Mouse (Mus musculus) thymus, postnatal 0 days (tissue): ENCODE results near the gene Rabl6. TPM values are rescaled to one million over a fixed set of nuclear protein-coding genes. Genes with fewer than 3 reads are reported as not detected.

Experiments used
- DNase-seq: peaks from one replicate; pipeline ENCODE4 v3.0.0-alpha.2; 2015; ENCODE audit warnings: low spot score
- polyA plus RNA-seq: library from polyadenylated mRNA; unstranded; fragments of >200 nt; fragmentation: Nextera tagmentation; extraction: Ambion mirVana; gene quantifications from 2 replicates; pipeline ENCODE4 v1.2.1, GENCODE M21; 2015

The Rabl6 gene
- 30.3 and 39.7 TPM in 2 replicates for polyA plus RNA-seq

DNA sequence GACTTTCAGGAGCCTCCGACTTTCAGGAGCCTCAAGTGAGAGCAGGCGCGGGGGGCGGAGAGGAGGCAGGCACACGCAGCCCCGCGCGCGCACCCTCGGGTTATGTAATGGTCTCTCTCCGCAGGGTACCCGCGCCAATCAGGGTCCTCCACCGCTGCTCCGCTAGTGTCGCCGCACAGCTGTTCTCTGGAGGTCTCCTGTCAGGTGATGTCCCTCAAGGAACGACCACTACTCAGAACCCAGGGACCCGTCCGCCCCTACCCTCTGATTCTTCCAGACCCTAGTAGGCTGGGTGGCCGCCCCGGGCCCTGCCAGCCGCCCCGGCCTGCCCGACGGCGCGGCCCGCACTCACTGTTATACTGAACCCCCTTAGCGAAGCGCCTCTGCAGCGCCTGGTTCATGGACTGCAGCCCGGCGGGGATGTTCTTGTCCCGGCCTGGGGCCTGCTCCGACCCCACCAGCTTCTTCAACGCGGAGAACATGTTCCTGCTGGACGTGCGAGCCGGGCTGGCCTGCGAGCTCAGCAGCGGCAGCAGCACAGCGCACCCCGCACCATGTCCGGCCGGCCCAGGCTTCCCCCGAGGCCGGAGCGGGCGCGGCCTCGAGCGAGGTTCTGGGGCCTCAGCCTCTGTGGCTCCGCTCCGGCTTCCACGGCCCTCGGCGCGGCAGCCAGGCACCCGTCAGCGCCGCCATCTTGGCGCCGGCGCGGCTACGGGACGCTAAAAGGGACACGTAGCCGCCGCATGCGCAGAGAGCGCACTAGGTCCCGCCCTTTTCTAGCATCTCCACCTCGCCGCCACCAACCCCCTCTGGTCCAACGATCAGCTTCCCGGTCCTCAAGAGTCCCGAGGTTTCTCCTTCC is at the start of gene Rabl6:
Rabl6 (minus strand) TSS at position 761 of the 862 bp plus-strand sequence.
- DNase-seq: peak; percentile 89

DNA sequence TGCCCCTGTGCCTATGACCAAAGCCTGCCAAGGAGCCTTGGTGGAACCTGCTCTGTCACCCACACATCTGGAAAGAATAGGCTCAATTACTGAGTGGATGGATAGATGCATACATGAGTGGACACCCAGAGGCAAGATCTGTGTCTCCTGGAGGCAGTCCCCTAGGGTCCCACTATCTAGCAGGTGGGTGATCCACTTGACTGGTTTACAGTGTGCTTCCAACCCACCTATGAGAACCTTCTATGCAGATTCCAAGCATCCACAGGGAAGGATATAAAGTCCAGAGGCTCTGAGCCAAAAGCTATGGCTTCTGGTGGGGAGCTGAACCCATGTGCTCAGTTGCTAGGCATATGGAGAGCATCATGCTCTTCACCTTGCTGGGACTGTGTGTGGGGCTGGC is 49.3 kb upstream of the Rabl6 start, which contains the start of gene Lcn5:
Lcn5 (plus strand) TSS at position 301 of the 400 bp plus-strand sequence.
- no peak for DNase-seq

GRCm38 (mm10) chr2:25657246-25657645 is 48.9 kb upstream of the Rabl6 start:
- DNase-seq: no peak

- no peak for DNase-seq
Measured at GRCm38 (mm10) chr2:25656691-25657090, 48.4 kb upstream of the Rabl6 start.

DNA sequence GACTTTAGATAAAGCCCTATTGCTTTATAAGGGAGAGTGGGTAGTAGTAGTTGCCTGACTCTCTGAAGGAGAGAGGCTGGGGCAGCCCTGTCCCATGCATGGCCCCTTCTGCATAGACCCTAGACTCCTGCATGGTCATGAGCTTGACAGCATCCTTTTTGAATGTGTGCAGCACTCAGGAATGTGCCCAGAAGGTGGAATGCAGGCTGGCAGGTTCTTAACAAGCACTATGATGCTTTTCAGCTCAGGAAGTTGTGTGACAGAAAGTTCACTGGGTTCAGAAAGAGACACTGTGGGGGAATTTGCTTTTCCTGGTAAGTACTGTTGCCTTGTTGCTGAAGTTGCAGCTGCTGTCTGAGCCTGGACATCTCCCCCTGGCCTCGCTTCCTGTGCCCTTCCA is 46.2 kb upstream of the Rabl6 start:
- no peak for DNase-seq

DNA sequence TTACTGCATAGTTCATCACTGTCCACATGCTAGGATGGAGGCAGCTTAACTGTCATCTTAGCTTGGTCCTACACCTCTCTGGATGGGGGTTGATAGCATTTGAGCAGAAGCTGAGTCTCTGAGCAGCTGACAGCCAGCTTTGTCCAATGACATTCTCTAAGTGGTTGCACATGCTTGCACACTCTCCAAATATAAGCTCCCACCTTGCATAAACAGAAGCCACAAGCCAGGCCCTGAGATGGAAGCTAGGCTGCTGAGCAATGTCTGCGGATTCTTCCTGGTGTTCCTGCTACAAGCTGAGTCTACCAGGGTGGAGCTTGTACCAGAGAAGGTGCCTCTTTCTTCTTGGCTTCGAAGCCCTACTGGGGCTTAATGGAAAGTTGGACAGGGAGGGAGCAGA is 44.6 kb upstream of the Rabl6 start, which contains the start of gene Lcn8:
Lcn8 (plus strand) TSS at position 219 of the 400 bp plus-strand sequence.
- DNase-seq: no peak

DNA sequence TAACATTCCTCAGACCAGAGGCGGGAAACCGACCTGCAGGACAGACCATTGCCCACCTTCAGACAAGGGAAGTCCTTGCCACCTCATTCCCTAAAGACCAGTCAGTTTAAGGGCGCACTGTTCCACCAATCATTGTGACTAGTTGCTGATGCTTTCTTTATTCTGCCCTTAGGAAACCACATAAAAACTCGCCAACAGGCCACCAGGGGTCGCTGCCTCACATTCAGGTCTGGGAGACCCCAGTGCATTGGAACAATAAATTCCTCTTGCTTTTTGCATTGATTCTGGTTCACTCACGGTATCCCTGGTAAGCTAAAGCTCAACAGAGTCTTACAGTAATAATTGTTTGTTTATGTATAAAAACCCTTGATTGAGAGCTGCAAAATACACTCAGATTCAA is 31.6 kb upstream of the Rabl6 start:
- DNase-seq: peak; percentile 54

DNA sequence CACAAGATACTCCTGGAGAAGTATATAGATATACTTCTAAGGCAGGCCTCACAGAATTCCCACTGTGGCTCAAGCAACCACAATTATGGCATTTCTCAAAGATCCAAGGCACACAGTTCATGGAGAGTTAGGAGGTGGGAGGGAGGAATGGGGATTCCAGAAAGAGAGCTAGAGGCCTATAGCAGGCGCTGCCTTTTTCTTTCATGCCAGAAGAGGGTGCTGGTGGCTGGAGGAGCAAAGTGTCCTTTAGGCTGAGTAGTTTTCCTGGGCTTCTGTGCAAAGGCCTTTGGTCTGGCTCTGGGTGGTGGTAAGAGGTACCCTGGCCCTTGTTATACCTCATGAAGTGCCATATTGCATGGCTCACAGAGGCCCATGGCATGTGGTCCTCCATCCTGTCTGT is 25.7 kb upstream of the Rabl6 start:
- DNase-seq: no peak

GRCm38 (mm10) chr2:25633616-25634015 is 25.3 kb upstream of the Rabl6 start:
- no peak for DNase-seq

DNA sequence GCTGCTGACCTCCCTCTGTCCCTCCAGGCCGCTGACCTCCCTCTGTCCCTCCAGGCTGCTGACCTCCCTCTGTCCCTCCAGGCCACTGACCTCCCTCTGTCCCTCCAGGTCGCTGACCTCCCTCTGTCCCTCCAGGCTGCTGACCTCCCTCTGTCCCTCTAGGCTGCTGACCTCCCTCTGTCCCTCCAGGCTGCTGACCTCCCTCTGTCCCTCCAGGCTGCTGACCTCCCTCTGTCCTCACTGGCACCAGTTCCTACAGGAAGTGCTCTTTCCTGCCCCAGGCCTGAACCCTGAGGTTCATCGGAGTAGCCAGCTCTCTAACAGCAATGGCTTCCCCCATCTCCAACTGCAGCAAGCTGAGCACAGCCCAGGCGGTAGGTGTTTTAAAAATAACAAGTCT is 20.4 kb upstream of the Rabl6 start:
- DNase-seq: no peak

- DNase-seq: no peak
Measured at GRCm38 (mm10) chr2:25627811-25628210, 19.5 kb upstream of the Rabl6 start, which contains the start of gene Fcna. Gene Fcna (minus strand): TSS chr2:25628030.

GRCm38 (mm10) chr2:25625986-25626385 is 17.7 kb upstream of the Rabl6 start:
- DNase-seq: no peak

- peak; percentile 63 for DNase-seq
Measured at GRCm38 (mm10) chr2:25621229-25622200, 13.2 kb upstream of the Rabl6 start, which contains the start of gene Tmem141. Gene Tmem141 (minus strand): TSS chr2:25622005.

DNA sequence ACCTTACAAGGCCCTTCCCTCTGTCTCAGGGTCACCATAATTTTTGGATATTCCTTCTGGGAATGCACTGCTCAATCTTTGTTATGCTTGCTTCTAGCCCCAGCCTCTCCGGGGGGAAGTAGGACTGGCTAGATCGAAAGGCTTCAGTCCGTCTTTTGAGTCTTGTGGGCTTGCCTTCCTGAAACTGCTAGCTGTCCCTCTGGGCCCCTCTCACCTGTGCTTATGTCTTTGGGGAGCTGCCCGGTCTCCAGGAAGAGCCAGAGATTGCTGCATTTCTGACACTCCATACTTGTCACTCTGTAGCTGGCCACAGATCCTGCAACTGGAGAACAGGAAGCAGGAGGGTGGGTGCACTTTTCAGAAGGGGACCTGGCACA is 12.5 kb upstream of the Rabl6 start:
- no peak for DNase-seq

DNA sequence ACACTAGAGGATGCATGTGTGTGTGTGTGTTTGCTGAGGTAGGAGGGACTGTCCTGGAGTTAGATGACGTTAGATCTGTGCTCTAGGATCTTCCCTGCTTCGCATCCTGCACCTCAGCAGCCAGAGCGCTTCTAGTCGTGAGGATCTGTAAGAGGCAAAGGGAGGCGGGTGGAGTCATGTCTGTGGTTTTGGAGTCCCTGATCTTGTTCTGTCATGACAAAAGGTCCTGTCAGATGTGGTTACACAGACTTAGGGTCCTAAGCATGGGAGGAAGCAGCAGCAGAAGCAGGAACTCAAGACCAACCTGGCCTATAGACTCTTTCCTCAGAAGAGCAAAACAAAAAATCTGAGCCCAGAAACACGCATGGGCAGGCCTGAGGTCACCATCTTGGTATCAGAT is 12.1 kb upstream of the Rabl6 start:
- peak; percentile 68 for DNase-seq

- DNase-seq: no peak
Measured at GRCm38 (mm10) chr2:25617578-25617977, 9.3 kb upstream of the Rabl6 start, which contains the start of gene Ccdc183. Gene Ccdc183 (minus strand): TSS chr2:25617678.

DNA sequence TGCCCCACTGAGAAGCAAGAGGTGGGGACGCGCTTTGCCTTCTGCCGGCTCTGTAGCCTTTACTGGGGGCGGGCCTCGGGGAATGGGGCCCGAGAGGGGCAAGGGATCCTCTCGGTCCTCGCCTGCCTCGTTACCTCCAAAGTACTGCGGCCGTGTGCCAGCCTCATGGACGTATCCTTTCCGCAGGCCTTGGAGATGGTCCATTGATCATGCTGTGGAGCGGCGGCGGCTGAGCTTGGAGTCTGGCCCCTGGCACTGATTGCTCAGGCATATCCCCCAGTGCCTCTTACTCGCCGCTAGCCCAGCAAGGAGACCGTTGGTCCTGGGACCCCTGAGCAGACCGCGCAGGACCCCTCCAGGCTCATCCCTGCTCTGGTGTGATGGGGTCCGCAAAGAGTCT is 8.1 kb upstream of the Rabl6 start:
- DNase-seq: no peak

DNA sequence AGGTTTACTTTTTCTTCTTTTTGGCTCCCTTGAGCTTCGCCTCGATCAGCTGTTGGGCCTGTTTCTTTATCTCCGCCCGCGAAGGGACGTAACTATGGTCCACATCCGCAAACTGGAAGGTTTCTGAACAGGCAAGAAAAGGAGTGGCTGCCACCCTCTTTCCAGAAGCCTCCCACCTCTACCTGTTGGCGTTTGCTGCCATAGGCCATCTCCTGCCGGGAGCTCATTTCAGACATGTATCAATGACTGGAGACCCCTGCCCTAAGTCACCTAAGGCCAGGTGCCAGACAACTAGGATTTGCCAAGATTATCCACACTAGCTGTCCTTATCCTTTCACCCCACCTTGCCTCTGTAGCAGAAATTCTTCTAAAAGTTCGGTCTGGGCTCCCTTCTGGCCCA is 350 bp upstream of the Rabl6 start:
- no peak for DNase-seq

GRCm38 (mm10) chr2:25602526-25602925 is 5.8 kb downstream of the Rabl6 start:
- no peak for DNase-seq

GRCm38 (mm10) chr2:25600037-25600436 is 8.3 kb downstream of the Rabl6 start:
- no peak for DNase-seq

- no peak for DNase-seq
Measured at GRCm38 (mm10) chr2:25598749-25599148, 9.6 kb downstream of the Rabl6 start.
